Mouse (Mus musculus): ENCODE results near the gene Eml6. TPM values are rescaled to one million over a fixed set of nuclear protein-coding genes. Genes with fewer than 3 reads are reported as not detected.
"Not testable (repeated sequence)": the region's sequence is repeated elsewhere in the genome, so short reads cannot be mapped to it uniquely, and the experiment has no call there.

Gene Eml6
- total and polyA plus RNA-seq, 3 experiments: 2.0 to 3.9 (median 2.5) TPM

DNA sequence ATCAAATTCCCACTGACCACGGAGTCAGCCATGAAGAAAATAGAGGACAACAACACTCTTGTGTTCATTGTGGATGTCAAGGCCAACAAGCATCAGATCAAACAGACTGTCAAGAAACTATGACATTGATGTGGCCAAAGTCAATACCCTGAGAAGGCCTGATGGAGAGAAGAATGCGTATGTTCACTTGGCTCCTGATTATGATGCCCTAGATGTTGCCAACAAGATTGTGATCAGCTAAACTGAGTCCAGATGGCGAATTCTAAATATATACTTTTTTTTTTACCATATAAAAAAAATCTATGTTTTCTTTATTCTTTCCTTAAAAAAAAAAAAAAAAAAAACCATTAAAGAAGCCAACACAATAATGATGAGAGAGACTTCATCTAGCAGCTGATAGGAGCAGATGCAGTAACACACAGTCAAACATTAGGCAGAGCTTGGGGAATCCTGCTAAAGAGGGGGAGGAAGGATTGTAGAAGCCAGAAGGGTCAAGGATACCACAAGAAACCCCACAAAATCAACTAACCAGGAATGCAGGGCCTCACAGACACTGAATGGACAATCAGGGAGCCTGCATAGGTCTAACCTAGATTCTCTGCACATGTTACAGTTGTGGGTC is 185.1 kb downstream of the Eml6 start:
- no peak for DNase-seq

DNA sequence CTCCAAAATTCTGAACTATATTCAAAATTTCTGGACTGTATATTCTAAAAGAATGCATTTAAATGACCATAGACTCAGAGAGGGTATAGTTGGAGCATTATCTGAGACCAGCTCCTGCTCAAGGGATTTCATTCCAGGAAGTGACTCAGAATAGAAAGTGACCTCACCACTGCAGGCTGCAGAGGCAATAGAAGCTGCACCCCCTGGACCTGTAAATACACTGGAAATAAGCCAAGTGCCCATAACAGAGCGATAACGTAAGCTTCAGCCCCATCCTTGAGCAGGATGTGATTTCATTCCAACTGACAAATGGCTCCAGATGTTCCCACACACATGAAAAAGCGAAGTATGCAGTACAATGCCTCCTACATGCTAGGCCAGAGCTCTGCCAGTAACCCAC is 186.1 kb downstream of the Eml6 start:
- DNase-seq: peak; percentile 69

DNA sequence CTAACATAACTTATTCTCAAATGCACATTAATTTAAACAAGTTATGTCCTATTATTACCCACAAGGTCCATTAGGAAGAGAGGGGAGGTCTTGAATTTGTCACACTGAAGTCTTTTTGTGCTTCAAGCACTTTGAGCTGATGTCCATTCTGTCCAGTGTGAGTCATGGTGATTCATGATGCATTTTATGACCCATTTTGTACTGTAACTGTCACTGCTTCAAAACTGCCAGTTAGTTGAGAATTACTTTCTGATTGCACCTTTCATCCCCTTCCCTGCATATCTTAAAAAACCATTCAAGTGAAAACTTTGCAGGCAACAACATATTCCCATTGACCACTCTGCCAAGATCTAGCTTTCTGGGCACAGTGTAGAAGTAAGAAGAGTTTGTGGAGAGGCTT is 188.8 kb downstream of the Eml6 start:
- no peak for DNase-seq

DNA sequence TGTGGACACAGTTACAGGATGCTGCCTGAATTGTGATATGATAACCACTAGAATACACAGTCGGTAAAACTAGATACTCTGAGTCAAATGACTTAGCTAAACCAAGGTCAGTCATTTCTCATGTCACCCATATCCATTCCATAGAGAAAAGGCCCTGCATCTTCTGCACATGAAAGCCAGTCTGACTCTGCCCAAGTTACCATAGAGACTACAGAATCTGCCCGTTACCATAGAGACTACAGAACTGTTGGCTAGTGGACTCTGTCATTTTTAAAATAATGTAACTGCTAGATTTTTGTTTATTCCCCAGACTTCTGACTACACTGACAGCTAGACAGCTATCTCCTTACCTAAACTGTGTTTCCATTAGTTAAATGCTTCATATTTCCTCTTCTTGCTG is 198.1 kb downstream of the Eml6 start:
- DNase-seq: no peak

DNA sequence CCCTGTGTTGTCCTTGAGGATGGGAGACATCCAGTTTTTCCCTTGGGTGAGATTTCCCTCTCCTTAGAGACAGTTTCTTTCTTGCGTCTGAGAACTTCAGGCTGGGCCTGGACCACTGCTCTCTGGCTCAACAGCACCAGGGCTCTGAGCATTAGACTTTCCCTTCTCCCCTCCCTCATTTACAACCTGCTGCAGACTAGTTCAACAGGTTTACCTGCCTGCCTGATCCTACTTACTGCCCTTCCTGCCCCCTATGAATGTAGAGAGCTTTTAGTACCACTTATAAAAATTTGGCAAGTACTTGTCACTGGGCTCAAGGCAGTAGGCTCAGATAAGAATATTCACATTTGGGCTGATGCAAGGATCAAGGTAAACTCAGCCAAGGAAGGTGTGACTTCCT is 199.8 kb downstream of the Eml6 start:
- no peak for DNase-seq

DNA sequence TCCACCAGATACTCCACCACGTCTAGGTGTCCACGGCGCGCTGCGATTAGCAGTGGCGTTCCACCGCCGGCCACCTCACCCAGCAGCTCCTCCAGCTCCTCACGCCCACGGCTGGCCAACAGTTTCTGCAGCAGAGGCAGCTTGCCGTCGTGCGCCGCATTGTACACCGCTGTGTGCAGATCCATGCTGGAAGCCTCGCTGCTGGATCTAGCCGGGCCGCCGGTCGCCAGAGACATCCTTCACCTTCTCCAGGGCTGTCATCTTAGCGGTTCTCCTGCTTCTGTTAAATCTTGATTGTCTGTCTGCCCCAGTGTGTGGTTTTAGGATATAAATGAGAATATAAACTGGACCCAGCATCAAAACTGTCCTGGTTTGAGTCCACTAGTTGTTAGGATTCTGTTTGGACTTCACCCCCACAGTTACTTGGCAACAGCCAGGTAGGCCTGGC is 200.5 kb downstream of the Eml6 start, which contains the start of gene 4931440F15Rik:
TSS of gene 4931440F15Rik (minus strand) at position 398 of the 448 bp plus-strand sequence.
- DNase-seq: not testable (repeated sequence)

DNA sequence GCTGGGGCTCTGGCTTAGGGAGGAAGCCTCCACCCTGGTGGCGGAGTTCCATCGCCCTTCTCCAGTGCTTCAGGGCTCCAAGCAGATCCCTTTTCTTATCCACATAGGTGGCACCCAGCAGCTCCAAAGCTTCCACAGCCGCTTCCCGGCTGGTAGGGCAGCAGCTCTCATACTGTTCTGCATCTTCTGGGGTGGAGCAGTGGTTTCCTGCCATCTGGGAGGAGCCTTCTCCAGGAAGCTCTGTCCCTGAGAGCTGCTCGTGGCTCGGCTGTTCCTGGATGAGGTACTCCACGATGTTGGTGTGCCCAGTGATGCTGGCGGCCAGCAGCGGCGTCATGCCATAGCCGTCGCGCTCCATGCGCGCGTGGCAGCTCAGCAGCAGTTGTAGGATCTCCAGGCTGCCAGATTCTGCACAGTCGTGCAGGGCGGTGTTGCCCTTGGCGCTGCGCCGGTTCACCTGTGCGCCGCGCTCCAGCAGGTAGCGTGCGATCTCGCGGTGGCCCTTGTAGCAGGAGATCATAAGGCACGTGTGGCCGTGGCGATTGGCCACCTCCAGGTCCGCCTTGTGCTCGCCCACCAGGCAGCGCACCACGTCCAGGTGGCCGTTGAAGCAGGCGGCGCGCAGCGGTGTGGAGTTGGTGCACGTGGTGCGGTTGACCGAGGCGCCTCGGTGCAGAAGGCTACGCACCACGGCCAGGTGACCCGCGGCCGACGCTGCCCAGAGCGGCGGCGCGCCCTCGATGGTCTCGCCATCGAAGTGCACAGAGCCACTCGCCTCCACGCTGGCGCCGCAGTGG is 201.2 kb downstream of the Eml6 start:
- DNase-seq: not testable (repeated sequence)

DNA sequence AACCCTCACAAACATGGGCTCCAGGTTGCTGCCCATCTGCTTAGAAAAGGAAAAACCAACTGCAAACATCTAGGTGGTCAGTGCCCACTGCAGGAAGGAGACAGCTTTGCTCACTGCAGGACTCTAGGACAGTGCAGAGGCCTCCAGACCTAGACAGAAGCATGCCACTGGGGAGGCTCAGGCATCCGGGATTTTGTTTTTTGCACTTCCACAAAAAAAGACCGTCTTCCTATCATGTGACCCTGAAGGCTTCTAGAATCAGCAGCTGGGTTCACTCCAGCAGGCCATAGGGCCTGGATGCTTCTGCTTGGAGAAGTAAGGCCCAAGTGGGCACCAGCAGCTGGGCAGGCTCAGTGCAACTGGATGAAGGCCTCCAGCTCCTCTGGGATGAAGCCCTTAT is 202.7 kb downstream of the Eml6 start:
- no peak for DNase-seq

DNA sequence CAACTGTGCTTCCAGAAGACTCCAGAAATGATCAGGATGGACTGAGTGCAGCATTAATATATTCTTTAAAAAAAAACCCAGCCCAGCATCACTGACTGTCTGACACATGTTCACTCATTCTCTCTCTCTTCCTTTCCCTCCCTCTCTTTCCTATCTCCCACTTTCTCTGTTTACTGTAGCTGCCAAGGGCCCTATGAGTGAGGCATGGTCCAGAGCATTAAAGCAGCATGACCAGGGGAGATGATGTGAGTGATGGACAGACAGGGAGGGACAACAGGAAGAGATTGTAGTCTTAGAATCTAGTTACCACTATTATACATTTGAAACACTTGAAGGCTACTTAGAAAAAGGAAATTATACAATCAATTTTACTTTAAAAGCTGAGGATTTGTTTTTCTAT is 210.2 kb downstream of the Eml6 start:
- DNase-seq: no peak

DNA sequence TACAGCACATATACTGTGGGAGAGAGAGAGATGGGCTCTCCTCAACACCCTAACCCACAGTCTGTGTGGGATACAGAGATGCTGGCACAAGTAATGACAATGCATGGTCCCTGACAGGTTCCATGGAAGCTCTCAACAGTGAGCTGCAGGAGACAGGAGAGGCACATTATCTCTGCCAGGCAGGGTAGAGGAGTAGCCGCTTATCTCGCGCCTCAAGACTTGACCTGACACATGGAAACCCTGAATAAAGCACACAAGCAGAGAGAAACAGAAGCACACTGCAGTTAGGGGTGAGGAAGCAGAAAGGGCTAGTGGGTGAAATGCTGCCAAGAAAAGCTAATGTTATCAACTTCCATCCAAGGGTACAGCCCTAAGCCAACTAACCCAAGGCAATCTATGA is 210.6 kb downstream of the Eml6 start:
- no peak for DNase-seq

DNA sequence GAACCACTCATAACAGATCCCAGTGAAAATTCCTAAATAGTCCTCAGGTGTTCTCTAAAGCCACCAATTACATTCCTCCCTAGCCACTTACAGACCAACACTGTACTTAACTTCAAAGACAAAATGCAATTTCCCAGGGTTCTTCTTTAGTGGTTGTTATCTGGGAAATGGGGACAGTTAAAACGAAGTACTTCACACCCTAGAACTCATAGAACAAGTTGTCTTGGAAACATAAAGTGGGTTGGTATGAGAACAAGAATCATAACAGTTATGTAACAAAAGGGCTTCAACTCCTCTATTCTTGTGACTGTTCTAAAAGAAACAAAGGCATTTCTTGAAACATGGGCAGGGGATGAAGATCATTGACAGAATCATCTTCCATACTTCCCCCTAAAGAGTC is 212.6 kb downstream of the Eml6 start:
- DNase-seq: no peak

DNA sequence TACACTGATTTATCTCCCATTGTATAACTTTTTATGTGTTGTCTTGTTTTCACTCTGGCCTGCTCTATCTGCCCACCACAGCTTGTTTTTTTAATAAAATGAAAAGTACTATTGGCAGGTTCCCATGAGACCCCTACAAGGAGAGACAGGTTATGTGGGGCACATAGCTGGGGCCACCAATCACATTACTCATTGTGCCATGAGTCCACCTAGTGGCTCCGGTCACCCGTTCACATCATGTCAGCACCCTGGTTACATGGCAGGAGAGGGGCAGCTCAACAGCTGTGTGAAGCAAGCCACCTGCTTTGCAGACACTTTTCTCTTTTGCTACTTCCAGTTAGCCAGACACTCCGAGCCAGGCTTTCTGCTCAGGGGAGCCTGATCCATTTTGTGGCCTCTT is 213.4 kb downstream of the Eml6 start:
- no peak for DNase-seq

DNA sequence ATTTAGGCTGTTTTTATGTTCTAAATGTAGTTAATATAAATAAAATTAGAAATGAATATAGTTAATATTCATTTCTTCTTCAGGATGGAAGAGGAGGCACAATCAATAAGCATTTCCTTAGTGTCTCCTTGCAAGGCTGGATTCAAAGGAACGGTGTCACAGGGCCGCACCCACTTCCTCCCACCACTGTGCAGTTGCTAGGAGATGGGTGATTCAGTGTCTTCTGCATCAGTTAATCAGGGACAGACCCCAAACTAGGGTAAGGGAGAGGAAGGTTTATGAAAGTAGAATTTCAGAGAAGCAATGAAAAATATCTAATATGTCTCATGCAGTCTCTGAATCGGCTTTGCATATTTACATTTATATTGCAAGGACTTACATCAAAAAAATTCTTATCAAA is 215.5 kb downstream of the Eml6 start:
- no peak for DNase-seq

DNA sequence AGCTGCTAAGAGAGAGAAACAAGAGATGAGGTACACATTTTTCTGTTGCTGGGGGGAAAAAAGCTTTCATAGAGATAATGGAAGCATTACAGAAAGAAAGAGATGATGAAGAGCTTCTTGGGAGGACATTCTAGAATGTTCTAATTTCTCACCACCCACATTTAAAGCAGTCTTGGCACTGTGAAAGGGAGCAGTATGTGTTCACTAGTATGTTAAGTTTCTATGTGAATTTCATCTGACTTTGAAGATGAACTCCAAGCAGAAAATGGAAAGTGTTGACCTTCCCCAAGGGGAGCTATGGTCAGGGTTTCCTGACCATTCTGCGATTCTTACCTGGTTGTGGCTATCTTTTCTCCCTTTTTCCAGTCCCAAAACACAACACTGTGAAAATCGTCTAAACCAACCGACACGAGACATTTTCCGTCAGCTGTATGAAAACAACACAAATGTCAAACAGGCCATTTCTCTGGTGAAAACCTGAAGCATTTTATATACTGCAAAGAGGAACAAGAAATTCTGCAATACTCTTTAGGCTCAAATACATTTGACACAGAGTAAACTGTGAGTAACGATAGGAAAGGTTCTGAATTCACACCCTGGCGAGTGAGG is 216.7 kb downstream of the Eml6 start:
- DNase-seq: no peak

DNA sequence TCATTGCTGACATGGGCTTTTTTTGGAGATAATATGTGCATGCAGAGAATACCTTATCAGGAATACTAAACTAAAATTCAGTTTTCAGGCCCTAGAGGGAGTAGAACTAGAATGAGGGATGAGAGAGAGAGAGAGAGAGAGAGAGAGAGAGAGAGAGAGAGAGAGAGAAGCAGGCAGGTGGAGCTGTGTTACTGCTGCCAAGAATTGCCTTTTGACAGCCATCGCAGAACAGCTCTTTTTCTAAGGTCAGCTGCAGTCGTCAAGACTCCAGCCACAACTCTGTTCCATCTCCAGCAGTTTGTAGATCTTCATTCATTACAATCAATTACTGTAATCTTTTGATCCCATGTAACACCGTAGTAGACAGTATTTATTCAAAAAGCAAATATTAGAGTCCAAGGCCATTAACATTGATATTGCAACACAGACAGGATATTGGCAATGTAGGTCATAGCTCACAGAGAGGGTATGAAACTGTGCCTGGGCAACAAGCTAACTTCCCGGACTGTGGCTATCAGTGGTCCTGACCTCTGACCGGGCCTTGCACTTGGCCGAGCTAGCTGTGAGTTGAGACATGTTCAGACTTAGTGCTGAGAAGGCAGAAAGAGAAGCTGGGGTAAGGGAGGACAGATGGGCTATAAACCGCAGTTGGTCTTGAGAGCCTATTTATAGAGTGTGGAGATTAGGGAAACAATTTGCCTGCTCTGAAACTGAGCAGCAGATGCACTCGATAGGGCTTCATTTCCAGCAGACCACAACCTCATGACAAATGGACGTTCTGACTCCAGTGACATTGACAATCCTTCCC is 217.5 kb downstream of the Eml6 start:
- DNase-seq: peak; percentile 65

DNA sequence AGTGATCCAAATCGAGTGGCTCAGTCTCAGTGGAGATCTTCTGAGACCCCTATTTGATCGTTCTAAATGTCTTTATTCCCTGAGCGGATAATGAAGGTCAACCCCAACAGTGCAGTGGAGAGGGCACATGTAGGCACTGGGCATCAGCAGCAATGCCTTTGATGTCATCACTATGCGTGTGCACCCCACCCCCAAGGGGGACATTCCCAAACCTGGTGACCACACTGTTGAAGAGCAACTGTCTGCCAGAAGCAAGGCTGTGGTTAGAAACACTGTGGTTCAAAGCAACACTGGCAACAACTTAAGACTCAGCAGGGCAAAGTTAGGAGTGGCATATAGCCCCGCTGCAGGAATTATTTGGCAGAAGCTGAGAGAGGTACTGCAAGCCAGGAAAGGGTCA is 218.5 kb downstream of the Eml6 start:
- DNase-seq: no peak

DNA sequence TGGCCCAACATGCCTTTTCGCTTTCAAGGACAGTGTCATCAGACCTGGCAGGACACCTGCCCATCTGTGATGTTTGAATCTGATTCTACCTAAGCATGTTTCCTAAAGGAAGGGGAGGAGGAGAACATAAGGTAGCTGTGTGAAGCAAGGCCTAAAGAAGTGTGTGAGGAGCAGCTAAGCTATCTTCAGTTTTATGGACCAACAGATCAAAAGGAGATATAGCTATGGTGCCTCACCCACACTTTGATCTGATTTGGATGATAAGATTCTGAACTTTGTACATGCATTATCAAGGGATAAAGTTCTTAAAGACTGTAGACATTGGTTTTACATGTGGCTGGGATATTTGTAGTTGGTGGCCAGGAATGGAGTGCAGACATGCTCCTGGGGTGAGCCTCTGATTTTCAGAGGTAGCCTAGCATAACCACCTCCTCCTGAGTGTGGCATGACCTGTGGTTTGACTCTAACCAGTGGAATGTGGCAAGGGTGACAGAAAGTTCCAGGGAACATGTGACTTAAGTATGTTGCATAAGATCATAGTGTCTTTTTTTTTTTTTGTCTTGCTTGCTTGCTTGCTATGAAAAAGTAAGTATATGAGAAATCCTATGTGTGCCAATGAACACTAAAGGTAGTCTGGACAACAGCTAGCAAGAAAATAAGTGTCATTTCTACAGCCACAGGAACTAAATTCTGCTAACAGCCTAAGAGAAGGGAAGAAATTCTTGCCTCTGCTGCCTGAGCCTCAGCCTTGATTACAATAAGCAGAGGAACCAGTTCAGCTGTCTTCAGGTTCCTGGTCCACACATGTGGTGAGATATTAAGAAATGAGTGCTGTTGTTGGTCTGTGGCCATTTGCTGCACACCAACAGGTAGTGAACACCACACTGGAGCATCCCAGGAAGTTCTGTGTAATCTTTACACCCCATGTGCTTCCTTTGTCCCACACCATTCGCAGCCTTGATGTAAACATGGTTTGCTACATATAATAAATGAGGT is 224.1 kb downstream of the Eml6 start:
- DNase-seq: no peak

DNA sequence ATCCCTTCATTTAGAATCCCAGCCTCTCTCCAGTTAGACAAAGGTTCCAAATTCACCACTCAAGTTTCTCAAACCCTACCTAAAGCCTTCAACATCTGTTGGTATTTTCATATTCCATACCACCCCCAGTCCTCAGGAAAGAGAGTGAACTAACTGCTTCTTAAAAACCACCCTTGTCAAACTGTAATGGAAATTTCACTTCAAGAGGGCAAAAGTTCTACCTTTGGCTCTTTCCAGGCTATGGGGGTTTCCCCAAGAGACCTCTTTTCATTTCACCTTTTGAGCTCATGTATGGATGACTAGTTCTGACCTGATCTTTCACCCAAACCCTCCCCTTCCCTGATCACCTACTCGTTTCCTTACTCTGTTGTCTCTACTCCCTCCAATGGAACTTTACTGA is 226.0 kb downstream of the Eml6 start:
- DNase-seq: no peak

DNA sequence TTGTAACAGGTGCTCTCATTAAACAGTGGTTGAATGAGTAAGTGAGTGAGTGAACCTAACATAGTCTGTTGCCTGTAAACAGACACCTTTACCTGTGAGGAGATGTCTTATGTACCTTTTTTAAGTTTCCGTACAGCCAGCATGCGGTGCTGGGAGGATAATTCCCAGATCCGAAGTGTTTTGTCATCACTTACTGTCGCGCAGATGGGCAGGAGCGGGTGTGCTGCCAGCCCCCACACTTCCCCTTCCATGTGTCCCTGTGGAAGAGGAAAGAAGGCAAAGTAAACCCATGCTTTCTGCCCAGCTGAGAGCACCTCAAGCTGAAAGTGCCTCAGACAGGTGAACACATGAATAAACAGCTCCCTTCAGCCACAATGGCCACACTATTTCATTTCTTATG is 230.7 kb downstream of the Eml6 start:
- DNase-seq: no peak

DNA sequence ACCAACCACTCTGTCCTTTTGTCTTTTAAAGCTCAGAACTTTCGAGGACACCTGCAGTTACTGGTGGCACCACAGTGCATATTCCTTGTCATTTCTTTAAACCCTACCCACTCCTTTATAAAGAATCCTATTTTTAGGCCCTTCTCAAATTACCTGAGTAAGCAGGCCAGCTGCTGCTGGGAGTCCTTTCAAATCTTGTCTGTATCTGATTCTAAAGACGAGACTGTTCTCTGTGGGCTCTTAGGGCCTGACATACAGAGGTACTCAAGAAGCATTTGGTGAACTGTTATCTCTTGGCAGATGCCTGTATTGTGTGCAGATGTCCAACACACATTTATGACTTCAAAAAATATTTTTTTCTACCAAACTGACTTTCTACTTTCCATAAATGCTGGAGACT is 231.4 kb downstream of the Eml6 start:
- no peak for DNase-seq

DNA sequence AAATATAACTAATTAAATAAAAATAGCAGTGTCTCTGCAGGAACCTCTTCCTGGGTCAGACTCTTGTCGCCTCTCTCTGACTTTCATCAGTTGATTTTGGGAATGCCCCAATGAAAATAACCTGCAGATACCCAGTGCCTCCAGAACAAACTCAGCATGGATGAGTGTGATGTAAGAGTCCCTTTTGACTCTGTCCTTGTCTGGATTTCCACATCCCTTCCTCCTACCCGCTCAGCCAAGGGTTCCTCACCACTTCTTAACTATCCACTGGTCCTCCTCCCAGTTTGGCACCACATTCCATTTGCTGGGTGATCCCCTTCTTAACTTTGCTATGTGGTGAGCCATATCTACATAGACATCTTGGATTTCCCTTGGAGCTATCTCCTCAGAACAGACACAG is 235.0 kb downstream of the Eml6 start:
- DNase-seq: no peak
